Mouse (Mus musculus): ENCODE measurements at regions not wholly inside any gene's neighbourhood (a gene's known extent, or its start where the extent isn't known, plus 50 kb on each side); places are given as distances from the start of the nearest gene placed in this dataset.
"Not testable (repeated sequence)": the region's sequence is repeated elsewhere in the genome, so short reads cannot be mapped to it uniquely, and the experiment has no call there.

GRCm38 (mm10) chr3:54541389-54541788 is 151.2 kb upstream of the Supt20 start:
- DNase-seq (ENCODE audit: low spot score): peak; percentile 38

- DNase-seq (ENCODE audit: low spot score): no peak
Observed at GRCm38 (mm10) chr3:54545393-54545792, 147.2 kb upstream of the Supt20 start.

GRCm38 (mm10) chr3:54551908-54552307 is 140.7 kb upstream of the Supt20 start:
- peak; percentile 42 for DNase-seq (ENCODE audit: low spot score)

GRCm38 (mm10) chr3:54555954-54556353 is 136.7 kb upstream of the Supt20 start:
- DNase-seq (ENCODE audit: low spot score): no peak

GRCm38 (mm10) chr3:54559053-54559452 is 133.6 kb upstream of the Supt20 start:
- no peak for DNase-seq (ENCODE audit: low spot score)

GRCm38 (mm10) chr3:54559527-54559926 is 133.1 kb upstream of the Supt20 start:
- peak; percentile 3 for DNase-seq (ENCODE audit: low spot score)

GRCm38 (mm10) chr3:54560056-54560922 is 132.3 kb upstream of the Supt20 start:
- DNase-seq (ENCODE audit: low spot score): peak; percentile 3

- no peak for DNase-seq (ENCODE audit: low spot score)
Observed at GRCm38 (mm10) chr3:54567329-54567728, 125.3 kb upstream of the Supt20 start.

GRCm38 (mm10) chr3:54568096-54568495 is 124.5 kb upstream of the Supt20 start:
- peak; percentile 10 for DNase-seq (ENCODE audit: low spot score)

- DNase-seq (ENCODE audit: low spot score): no peak
Observed at GRCm38 (mm10) chr3:54570501-54570900, 122.1 kb upstream of the Supt20 start.

GRCm38 (mm10) chr3:54577851-54578250 is 114.8 kb upstream of the Supt20 start:
- DNase-seq (ENCODE audit: low spot score): no peak

GRCm38 (mm10) chr3:54579425-54579824 is 113.2 kb upstream of the Supt20 start:
- DNase-seq (ENCODE audit: low spot score): no peak

- no peak for DNase-seq (ENCODE audit: low spot score)
Observed at GRCm38 (mm10) chr3:54580339-54580738, 112.3 kb upstream of the Supt20 start.

GRCm38 (mm10) chr3:54585781-54586180 is 106.8 kb upstream of the Supt20 start:
- DNase-seq (ENCODE audit: low spot score): not testable (repeated sequence)

GRCm38 (mm10) chr3:54587127-54587995 is 105.2 kb upstream of the Supt20 start:
- no peak for DNase-seq (ENCODE audit: low spot score)

- no peak for DNase-seq (ENCODE audit: low spot score)
Observed at GRCm38 (mm10) chr3:54588198-54588597, 104.4 kb upstream of the Supt20 start.

GRCm38 (mm10) chr3:54589976-54590375 is 102.6 kb upstream of the Supt20 start:
- DNase-seq (ENCODE audit: low spot score): no peak

GRCm38 (mm10) chr3:54591160-54591559 is 101.4 kb upstream of the Supt20 start:
- DNase-seq (ENCODE audit: low spot score): no peak

- no peak for DNase-seq (ENCODE audit: low spot score)
Observed at GRCm38 (mm10) chr3:54592064-54592463, 100.5 kb upstream of the Supt20 start.

- DNase-seq (ENCODE audit: low spot score): no peak
Observed at GRCm38 (mm10) chr3:54592655-54593428, 99.8 kb upstream of the Supt20 start.

GRCm38 (mm10) chr3:54595193-54595592 is 97.4 kb upstream of the Supt20 start:
- DNase-seq (ENCODE audit: low spot score): no peak
